Mouse (Mus musculus) heart, postnatal 0 days (tissue): ENCODE data around the gene Gm21974. TPM values are rescaled to one million over a fixed set of nuclear protein-coding genes. Genes with fewer than 3 reads are reported as not detected.

ENCODE experiments used
- ATAC-seq: fragments of 200-750 bp; cut with Nextera tagmentation; 2 replicates; pipeline ENCODE4 v1.8.0; 2017; ENCODE audit warnings: low read depth, moderate number of reproducible peaks, moderate library complexity; ENCODE audit not compliant: insufficient read depth
- DNase-seq: peaks from one replicate; pipeline ENCODE4 v3.0.0-alpha.2; 2016; ENCODE audit warnings: low spot score
- H3K27ac ChIP-seq: fragments of 300-500 bp; sonication (generic); 2 replicates; pipeline ENCODE4 v1.5.1; 2014; ENCODE audit warnings: low read depth, mild to moderate bottlenecking
- H3K27me3 ChIP-seq: fragments of 300-500 bp; sonication (generic); 2 replicates; pipeline ENCODE4 v1.6.1; 2014; ENCODE audit warnings: low read length, mixed read lengths; ENCODE audit not compliant: control insufficient read depth, insufficient read depth
- H3K36me3 ChIP-seq: fragments of 300-500 bp; sonication (generic); replicated peaks from 2 replicates; pipeline ENCODE4 v1.6.1; 2014; ENCODE audit warnings: low read length, mixed read lengths; ENCODE audit not compliant: control insufficient read depth, insufficient read depth
- H3K4me1 ChIP-seq: fragments of 300-500 bp; sonication (generic); 2 replicates; pipeline ENCODE4 v1.6.1; 2014; ENCODE audit warnings: antibody characterized with exemption; ENCODE audit not compliant: control insufficient read depth, insufficient read depth
- H3K4me2 ChIP-seq: fragments of 300-500 bp; sonication (generic); 2 replicates; pipeline ENCODE4 v1.6.1; 2014; ENCODE audit warnings: low read depth, mild to moderate bottlenecking, low read length, moderate library complexity
- H3K4me3 ChIP-seq: fragments of 300-500 bp; sonication (generic); 2 replicates; pipeline ENCODE4 v1.5.1; 2014; ENCODE audit warnings: low read depth, low read length
- H3K9ac ChIP-seq: fragments of 300-500 bp; sonication (generic); replicated peaks from 2 replicates; pipeline ENCODE4 v1.6.1; 2014; ENCODE audit warnings: low read depth, low read length, mixed read lengths
- H3K9me3 ChIP-seq: fragments of 300-500 bp; sonication (generic); replicated peaks from 2 replicates; pipeline ENCODE4 v1.6.1; 2016; ENCODE audit warnings: low read length; ENCODE audit not compliant: control insufficient read depth
- CTCF ChIP-seq: IDR thresholded peaks from 2 replicates; pipeline ENCODE4 v1.5.1; 2016; ENCODE audit warnings: antibody characterized with exemption, control low read depth, low read depth
- EP300 ChIP-seq: IDR thresholded peaks from 2 replicates; pipeline ENCODE4 v1.6.1; 2016; ENCODE audit warnings: antibody characterized with exemption, low read depth
- WGBS: fragments of 180-500 bp; shearing (Covaris S2); extraction: QIAGEN DNeasy Blood & Tissue Kit; methylation state at CpG from one replicate; pipeline ENCODE4 v1.1.7; 2014; 5-methylcytosine and 5-hydroxymethylcytosine counted together
- polyA plus RNA-seq: library from polyadenylated mRNA; unstranded; fragments of >200 nt; fragmentation: Nextera tagmentation; extraction: Ambion mirVana; gene quantifications from 2 replicates; pipeline ENCODE4 v1.2.1, GENCODE M21; 2015
- total RNA-seq: library from RNA; depleted of rRNA; stranded (reverse); fragments of >200 nt; gene quantifications from 2 replicates; pipeline ENCODE4 v1.2.3, GENCODE M21; 2014; ENCODE audit warnings: low replicate concordance

The Gm21974 gene
- total and polyA plus RNA-seq, 2 experiments from 2014 or later = 1.1 TPM; not detected in 1

GRCm38 (mm10) chr7:127903971-127904796 lies 8.9 kb upstream of the Gm21974 start, which contains the start of gene Bckdk:
TSS of gene Bckdk (plus strand) at chr7:127904082.
- 7% methylated on average over 38 of the region's 38 CpGs for WGBS
- peak; percentile 9; the same call in 1 of the 2 replicates for TF ChIP-seq CTCF
- no peak for TF ChIP-seq EP300
- peaks cover 7% of the 10 kb centered on the region; the same call in 1 of the 2 replicates for H3K4me1 ChIP-seq
- ATAC-seq (peak; percentile 90), DNase-seq (peak; percentile 76)
- H3K36me3 ChIP-seq = peaks cover 41% of the 10 kb centered on the region
- no peaks in the 10 kb centered on the region for H3K9me3 ChIP-seq
- peak within 1 kb of the TSS; percentile 90 for H3K9ac ChIP-seq
- peak within 1 kb of the TSS; percentile 82 for H3K4me3 ChIP-seq
- H3K4me2 ChIP-seq = peak within 1 kb of the TSS; percentile 74
- H3K27me3 ChIP-seq = no peaks in the 10 kb centered on the region
- peak within 1 kb of the TSS; percentile 77 for H3K27ac ChIP-seq

GRCm38 (mm10) chr7:127901772-127902171 lies 6.5 kb upstream of the Gm21974 start:
- ATAC-seq (no peak), DNase-seq (no peak)
- Histone ChIP-seq H3K9ac (no peak overlapping the region), H3K27me3 (no peaks in the 10 kb centered on the region), H3K36me3 (peaks cover 17% of the 10 kb centered on the region), H3K9me3 (no peaks in the 10 kb centered on the region), H3K4me1 (peaks cover 7% of the 10 kb centered on the region), H3K4me3 (no peak overlapping the region), H3K27ac (no peak overlapping the region), H3K4me2 (no peak overlapping the region)
- 70% methylated on average over 2 of the region's 2 CpGs for WGBS
- TF ChIP-seq EP300 (no peak), CTCF (no peak)

GRCm38 (mm10) chr7:127899997-127900396 lies 4.7 kb upstream of the Gm21974 start:
- Histone ChIP-seq H3K36me3 (no peaks in the 10 kb centered on the region), H3K4me3 (no peak overlapping the region), H3K27ac (no peak overlapping the region), H3K9ac (no peak overlapping the region), H3K9me3 (no peaks in the 10 kb centered on the region), H3K27me3 (no peaks in the 10 kb centered on the region), H3K4me2 (no peak overlapping the region), H3K4me1 (peaks cover 7% of the 10 kb centered on the region)
- DNase-seq = no peak
- WGBS = 26% methylated on average over 7 of the region's 7 CpGs
- ATAC-seq = no peak
- TF ChIP-seq EP300 (no peak), CTCF (no peak)

GRCm38 (mm10) chr7:127898179-127898956 lies 3.1 kb upstream of the Gm21974 start:
- no peak for ATAC-seq
- Histone ChIP-seq H3K4me1 (peaks cover 6% of the 10 kb centered on the region), H3K27ac (no peak overlapping the region), H3K36me3 (no peaks in the 10 kb centered on the region), H3K4me2 (no peak overlapping the region), H3K4me3 (no peak overlapping the region), H3K9me3 (no peaks in the 10 kb centered on the region), H3K27me3 (no peaks in the 10 kb centered on the region), H3K9ac (no peak overlapping the region)
- no peak for DNase-seq
- WGBS = 34% methylated on average over 10 of the region's 10 CpGs
- no peak for TF ChIP-seq EP300
- no peak for TF ChIP-seq CTCF

GRCm38 (mm10) chr7:127897542-127897941 lies 2.3 kb upstream of the Gm21974 start:
- H3K9ac ChIP-seq = no peak overlapping the region
- H3K27me3 ChIP-seq = no peaks in the 10 kb centered on the region
- H3K27ac ChIP-seq = no peak overlapping the region
- ATAC-seq (no peak), DNase-seq (no peak)
- no peaks in the 10 kb centered on the region for H3K9me3 ChIP-seq
- TF ChIP-seq EP300 = no peak
- no peak for TF ChIP-seq CTCF
- 85% methylated on average over 7 of the region's 7 CpGs for WGBS
- H3K4me2 ChIP-seq = no peak overlapping the region
- H3K4me1 ChIP-seq = peaks cover 6% of the 10 kb centered on the region
- peaks cover 7% of the 10 kb centered on the region for H3K36me3 ChIP-seq
- H3K4me3 ChIP-seq = no peak overlapping the region
